Mouse (Mus musculus): ENCODE measurements around the gene Cryba4.

Cryba4 gene

GRCm38 (mm10) chr5:112252400-112252799, at the start of gene Cryba4:
Gene Cryba4, minus strand, starts transcription at chr5:112252518.
- no peak for DNase-seq (ENCODE audit: low spot score in 2 of 2)

GRCm38 (mm10) chr5:112301694-112302093, 49.4 kb upstream of the Cryba4 start:
- DNase-seq (ENCODE audit: low spot score in 2 of 2), result no peak

GRCm38 (mm10) chr5:112300721-112301308, 48.5 kb upstream of the Cryba4 start:
- no peak for DNase-seq (ENCODE audit: low spot score in 2 of 2)

GRCm38 (mm10) chr5:112300112-112300511, 47.8 kb upstream of the Cryba4 start:
- no peak for DNase-seq (ENCODE audit: low spot score in 2 of 2)

DNA sequence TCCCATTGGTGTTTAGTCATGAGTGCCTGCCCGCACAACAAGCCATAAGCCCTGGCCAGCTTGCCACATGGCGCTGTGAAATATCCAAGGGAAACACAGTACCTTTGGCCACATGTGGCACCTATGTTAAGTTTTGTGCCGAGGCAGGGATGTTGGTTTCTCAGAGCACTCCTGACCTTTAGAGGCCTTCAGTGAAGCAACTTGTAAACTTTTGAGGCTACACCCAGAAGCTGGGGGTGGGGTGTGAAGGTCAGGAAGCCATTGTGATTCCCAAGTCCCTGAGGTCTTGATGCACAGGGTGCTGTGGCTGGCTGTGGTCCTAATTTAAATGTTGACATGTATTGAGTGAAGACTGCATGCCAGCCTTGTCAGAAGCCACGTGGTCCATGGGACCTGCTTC, 47.1 kb upstream of the Cryba4 start:
- DNase-seq (ENCODE audit: low spot score in 2 of 2), result no peak

DNA sequence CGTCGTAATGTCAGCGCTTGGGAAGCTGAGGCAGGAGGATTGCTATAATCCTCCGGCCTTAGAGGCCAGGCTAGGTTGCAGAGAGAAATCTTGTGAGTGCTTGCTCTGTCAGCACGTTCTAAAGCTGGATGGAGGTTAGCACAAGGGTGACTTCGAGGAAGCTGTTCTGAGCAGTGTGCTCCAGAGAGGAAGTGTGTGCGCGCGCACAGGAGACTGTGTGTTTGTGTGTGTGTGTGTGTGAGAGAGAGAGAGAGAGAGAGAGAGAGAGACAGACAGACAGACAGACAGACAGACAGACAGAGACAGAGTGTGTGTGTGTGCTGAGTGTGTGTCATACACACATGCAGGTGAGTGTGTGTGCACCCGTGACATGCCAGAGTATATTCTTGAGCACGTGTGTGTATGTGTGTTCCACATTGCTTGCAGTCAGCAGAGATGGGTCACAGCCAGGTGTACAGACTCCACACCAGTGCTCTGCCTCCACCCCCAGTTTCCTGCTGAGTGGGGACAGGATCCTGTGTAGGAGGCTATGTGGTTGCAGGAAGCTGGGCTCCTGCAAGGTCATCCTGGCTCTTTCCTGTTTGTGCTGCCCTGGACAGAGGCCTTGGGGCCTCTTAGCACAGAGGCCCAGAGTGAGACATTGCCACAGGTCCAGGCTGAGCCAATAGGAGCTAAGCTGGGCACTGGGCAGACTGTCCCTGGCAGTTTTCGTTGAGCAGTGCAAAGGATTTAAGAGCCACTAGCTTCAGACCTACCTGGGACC, 46.1 kb upstream of the Cryba4 start:
- no peak for DNase-seq (ENCODE audit: low spot score in 2 of 2)

- no peak for DNase-seq (ENCODE audit: low spot score in 2 of 2)
Observed at GRCm38 (mm10) chr5:112297257-112297656, 44.9 kb upstream of the Cryba4 start.

- DNase-seq (ENCODE audit: low spot score in 2 of 2), result no peak
Observed at GRCm38 (mm10) chr5:112296404-112297181, 44.3 kb upstream of the Cryba4 start.

DNA sequence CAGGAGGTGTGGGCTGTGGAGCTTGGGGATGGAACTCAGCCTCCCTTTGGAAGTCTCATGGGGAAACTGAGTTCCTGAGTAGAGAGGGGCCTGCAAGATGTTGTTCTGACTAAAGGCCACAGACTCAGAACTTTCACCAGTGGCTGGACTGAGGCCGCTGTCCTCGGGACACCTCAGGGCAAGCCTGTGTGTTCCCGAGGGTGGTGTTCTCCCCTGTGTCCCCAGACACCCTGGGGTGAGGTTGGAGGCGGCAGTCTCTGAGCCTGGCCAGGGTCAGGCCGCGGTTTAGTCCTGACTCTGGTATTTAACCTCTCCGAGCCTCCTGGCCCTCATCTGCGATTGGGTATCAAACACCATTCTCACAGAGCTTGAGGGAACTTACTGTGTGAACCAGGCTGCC, 43.2 kb upstream of the Cryba4 start:
- DNase-seq (ENCODE audit: low spot score in 2 of 2), result no peak

DNA sequence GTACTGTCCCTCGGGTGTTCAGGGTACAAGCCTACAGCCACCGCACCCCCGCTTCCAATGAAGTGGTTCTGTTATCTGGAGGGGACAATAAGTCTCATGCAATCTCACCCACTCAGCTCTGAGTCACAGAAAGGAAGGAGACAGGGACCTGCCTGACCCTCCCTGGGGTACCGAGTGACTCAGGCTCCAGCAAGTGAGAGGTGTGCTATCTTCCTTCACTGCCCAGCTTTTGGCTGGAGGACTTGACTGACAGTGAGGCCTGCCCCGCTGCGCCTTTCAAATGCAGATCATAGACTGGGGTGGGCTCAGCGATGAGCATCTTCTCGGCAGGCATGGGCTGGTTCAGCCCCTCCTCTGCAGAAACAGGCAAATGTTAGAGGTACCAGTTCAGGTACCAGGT, 42.8 kb upstream of the Cryba4 start:
- no peak for DNase-seq (ENCODE audit: low spot score in 2 of 2)

- DNase-seq (ENCODE audit: low spot score in 2 of 2), result no peak
Observed at GRCm38 (mm10) chr5:112294696-112295095, 42.4 kb upstream of the Cryba4 start.

- DNase-seq (ENCODE audit: low spot score in 2 of 2), result no peak
Observed at GRCm38 (mm10) chr5:112293800-112294199, 41.5 kb upstream of the Cryba4 start.

DNA sequence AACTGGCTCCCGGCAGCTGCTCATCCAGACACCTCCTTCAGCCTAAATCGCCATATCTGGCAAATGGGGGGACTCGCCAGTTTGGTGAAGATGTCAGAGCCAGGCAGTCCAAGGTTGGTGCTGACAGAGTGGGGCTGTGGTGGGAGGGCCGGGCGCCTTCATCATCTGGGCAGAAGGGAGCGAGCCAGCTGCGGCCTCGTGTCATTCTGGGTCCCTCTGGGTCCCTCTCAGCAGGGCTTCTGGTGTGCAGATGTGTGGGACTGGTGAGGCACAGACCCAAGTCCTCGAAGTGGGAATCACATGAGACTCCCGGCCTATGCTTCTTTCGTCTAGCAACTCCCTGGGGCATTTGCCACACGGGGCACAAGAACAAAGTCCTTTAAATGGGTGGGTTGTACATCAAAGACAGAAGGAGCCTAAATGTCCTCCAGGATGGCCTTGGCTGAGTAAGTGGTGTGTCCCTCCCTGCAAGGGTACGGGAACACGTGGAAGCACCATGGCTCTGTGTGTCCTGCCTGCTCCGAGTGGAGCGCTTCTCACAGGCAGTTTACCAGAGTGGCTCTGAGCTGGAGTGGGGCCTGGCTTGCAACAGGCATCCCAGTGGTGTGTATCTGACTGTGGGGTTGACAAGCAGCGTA, 40.1 kb upstream of the Cryba4 start:
- no peak for DNase-seq (ENCODE audit: low spot score in 2 of 2)

DNA sequence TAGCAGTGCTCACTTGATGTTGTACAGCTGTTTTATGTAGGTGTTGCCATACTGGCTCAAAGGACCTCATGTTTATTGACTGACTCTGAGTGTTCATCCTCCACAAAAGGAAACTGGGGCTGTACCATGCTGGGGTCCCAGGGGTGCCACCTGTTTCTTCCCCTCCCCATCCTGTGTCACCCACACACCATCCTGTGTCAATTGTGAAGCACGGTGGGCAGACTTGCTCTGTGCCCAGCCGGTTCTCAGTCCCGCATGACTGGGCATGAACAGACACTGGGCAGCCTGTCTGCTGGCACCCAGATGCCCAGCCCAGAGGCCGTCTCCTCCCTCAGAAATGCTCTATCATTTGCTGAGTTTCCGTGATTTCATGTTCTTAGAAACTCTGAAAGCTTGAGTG, 39.5 kb upstream of the Cryba4 start:
- no peak for DNase-seq (ENCODE audit: low spot score in 2 of 2)

GRCm38 (mm10) chr5:112290536-112290880, 38.2 kb upstream of the Cryba4 start:
- no peak for DNase-seq (ENCODE audit: low spot score in 2 of 2)

- no peak for DNase-seq (ENCODE audit: low spot score in 2 of 2)
Observed at GRCm38 (mm10) chr5:112289819-112290535, 37.7 kb upstream of the Cryba4 start.

DNA sequence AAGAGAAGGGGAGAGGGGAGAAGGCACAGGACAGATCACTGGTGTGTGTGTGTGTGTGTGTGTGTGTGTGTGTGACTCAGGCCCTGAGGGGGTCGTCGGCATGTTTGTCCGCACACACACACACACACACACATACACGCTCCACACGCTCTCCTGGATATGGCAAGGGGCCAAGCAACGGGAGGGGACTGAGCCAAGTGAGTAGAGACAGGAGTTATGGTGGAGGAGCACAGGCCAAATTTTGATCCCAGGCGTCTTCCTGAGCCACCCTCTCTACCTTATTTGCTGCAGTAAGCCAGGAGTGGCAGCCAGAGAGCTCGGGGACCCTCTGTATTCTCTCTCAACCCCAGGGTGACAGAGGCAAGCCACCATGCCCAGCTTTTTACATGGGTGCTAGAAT, 36.9 kb upstream of the Cryba4 start:
- DNase-seq (ENCODE audit: low spot score in 2 of 2), result no peak

GRCm38 (mm10) chr5:112288193-112289141, 36.1 kb upstream of the Cryba4 start:
- DNase-seq (ENCODE audit: low spot score in 2 of 2), result no peak

DNA sequence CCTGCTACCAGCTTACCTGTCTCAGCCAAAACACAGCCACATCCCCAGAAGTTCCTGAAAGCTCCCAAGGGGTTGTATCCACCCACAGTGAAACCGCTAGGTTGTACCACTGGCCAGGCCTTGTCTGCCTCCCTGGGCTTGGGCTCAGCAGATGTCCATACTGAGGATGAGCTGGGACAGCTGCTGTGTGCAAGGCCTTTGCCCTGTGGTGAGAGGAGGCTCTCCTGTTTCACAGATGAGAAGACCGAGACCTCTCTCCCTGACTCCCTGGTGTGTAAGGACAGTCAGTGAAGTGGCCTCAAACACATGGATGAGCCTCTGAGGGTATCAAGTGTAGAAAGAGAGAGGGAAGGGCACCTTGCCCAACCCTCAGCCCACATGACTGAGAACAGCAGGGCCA, 35.3 kb upstream of the Cryba4 start:
- DNase-seq (ENCODE audit: low spot score in 2 of 2), result no peak

DNA sequence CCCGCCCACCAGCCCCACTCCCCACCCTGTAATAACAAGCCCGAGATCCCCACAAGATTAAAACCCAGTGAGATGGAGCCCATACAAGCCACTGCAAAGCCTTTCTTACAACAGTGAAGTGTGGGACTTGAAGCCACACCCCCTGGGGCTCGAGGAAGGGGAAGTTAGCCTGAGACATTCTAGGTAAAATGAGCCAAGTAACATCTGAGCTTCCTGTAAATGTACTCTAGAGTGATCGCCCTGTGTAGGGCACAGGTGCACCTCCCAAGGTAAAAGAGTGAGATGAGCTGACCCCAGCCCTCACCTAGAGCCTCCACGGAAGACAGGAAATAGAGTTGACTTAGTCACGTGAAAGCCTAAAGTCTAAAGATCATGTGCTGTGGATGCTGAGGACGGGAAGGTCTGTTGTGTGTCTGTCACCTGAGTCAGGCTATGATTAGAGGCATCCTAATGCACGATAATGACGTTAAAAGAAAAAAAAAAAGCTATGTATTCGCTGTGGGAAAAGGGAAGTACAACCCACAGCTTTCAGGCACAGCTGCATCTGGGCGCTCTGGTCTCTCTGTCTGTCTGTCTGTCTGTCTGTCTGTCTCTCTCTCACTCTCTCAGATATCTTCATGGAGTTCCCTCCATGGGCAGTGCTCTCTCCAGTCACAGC, 34.8 kb upstream of the Cryba4 start:
- DNase-seq (ENCODE audit: low spot score in 2 of 2), result no peak
